In the genomic region with DNA sequence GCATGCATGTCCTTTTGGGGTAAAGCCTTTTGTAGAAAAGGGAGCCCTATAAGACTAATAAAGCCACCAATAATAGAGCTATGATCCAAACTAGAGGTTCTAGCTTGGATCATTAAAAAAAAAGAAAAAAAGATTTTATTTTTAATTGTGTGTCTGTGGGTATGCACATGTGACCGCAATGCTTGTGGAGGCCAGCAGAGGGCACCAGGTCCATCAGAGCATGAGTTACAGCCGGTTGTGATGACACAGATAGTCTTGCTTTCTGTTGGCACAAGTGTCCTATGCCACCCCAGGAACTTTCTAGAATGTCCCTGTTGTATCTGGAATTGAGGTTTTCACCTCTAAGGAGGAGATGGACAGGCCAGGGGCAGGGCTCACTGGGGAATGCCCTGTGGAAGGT, we compare ENCODE assay signal across 13 mouse cellular contexts. TPM values are rescaled to one million over a fixed set of nuclear protein-coding genes. Genes with fewer than 3 reads are reported as not detected.
DNase-seq lines count a peak whose midpoint lies in the region; ATAC-seq and TF ChIP-seq lines count a peak whose summit lies in the region.
"Had no signal": no experiment of that assay in that cellular context is flagged by ENCODE, and none has a peak within 500 bp of the region (broad histone marks: within the 10 kb centered on the region; RNA-seq: fewer than 3 reads in every experiment).

No protein-coding gene starts in this region.

- H3K4me3 ChIP-seq in lung, adult 2 months (replicated peaks; ENCODE audit: extremely low read depth, low read depth, low read length) = no peak overlapping the region
- H3K4me3 ChIP-seq in MEL (ENCODE audit: control insufficient read depth in 1 of 2, insufficient read depth in 1 of 2, low read depth in 2 of 2, low read length in 2 of 2) = no peak overlapping the region
- H3K4me3 ChIP-seq in forebrain, embryonic 14.5 days (ENCODE audit: low read depth, low read length) = no peak overlapping the region

- H3K79me2 ChIP-seq in MEL (ENCODE audit: control insufficient read depth, insufficient read depth, low read length, poor library complexity) = peaks cover 55% of the 10 kb centered on the region

- no peak overlapping the region for H3K9ac ChIP-seq in MEL (ENCODE audit: control insufficient read depth, low read depth, low read length, poor library complexity, severe bottlenecking)
- H3K9ac ChIP-seq in forebrain, embryonic 14.5 days (ENCODE audit: low read length) = no peak overlapping the region

- H3K36me3 ChIP-seq in MEL (ENCODE audit: control insufficient read depth in 1 of 2, insufficient read depth in 2 of 2, low read length in 2 of 2) = peaks cover 3 to 13% of the 10 kb centered on the region in 2 experiments
- peaks cover 9% of the 10 kb centered on the region; the same call in 1 of the 2 replicates for H3K36me3 ChIP-seq in forebrain, embryonic 14.5 days (ENCODE audit: control insufficient read depth, insufficient read depth, low read length)

- no peaks in the 10 kb centered on the region for H3K27me3 ChIP-seq in MEL (ENCODE audit: control insufficient read depth in 1 of 2, insufficient read depth in 2 of 2, low read length in 2 of 2)
- peaks cover 7% of the 10 kb centered on the region; the same call in 1 of the 2 replicates for H3K27me3 ChIP-seq in forebrain, embryonic 14.5 days (replicated peaks; ENCODE audit: control insufficient read depth, insufficient read depth, low read length)

- DNase-seq in CD4-positive, CD25-positive, alpha-beta regulatory T cell, adult 2 months (ENCODE audit: low read depth, low spot score) = peak; percentile 73
- no peak for DNase-seq in lung, adult 2 months
- no peak for DNase-seq in lung, postnatal 14 days
- peak; percentile 67 for DNase-seq in MEL (ENCODE audit: low read depth, low spot score)
- peak; percentile 40 for DNase-seq in lung, postnatal 36 days
- no peak for DNase-seq in right cerebral cortex, postnatal 14 days
- DNase-seq in forebrain, embryonic 14.5 days (ENCODE audit: low spot score) = no peak
- DNase-seq: adrenal gland, postnatal 10 days; cerebellum, postnatal 10 days had no signal

- H3K4me2 ChIP-seq in forebrain, embryonic 14.5 days (ENCODE audit: low read length) = no peak overlapping the region

- peak; percentile 58 for TF ChIP-seq CTCF in lung, adult 2 months (IDR thresholded peaks at IDR 0.05; ENCODE audit: insufficient read depth, low read length)
- peak; percentile 60 to 71 (median 61) for TF ChIP-seq CTCF in MEL (IDR thresholded peaks at IDR 0.05 in 2 of 3, conservative IDR thresholded peaks at IDR 0.05 in 1 of 3; ENCODE audit: control insufficient read depth in 1 of 3, insufficient read depth in 1 of 3, low read depth in 2 of 3, low read length in 3 of 3, poor library complexity in 1 of 3, severe bottlenecking in 1 of 3)

- no peak for TF ChIP-seq RAD21 in MEL (IDR thresholded peaks at IDR 0.05; ENCODE audit: low read depth, low read length)

- 95% methylated on average over 2 of the region's 2 CpGs for WGBS in lung, adult 2 months
- 95% methylated on average over 2 of the region's 2 CpGs for WGBS in forebrain, embryonic 14.5 days

- no peak for ATAC-seq in CD4-positive, CD25-positive, alpha-beta regulatory T cell, adult 4 months
- ATAC-seq in forebrain, embryonic 14.5 days = no peak

- no peaks in the 10 kb centered on the region for H3K9me3 ChIP-seq in MEL (replicated peaks; ENCODE audit: insufficient read depth, low read length)
- no peaks in the 10 kb centered on the region for H3K9me3 ChIP-seq in forebrain, embryonic 14.5 days (replicated peaks; ENCODE audit: control insufficient read depth, low read length)

- H3K4me1 ChIP-seq in lung, adult 2 months (ENCODE audit: control insufficient read depth, insufficient read depth, low read length) = peaks cover 14% of the 10 kb centered on the region
- peaks cover 4 to 14% of the 10 kb centered on the region in 2 experiments; a peak in 3 of 4 replicates for H3K4me1 ChIP-seq in MEL (ENCODE audit: control insufficient read depth in 1 of 2, insufficient read depth in 2 of 2, low read length in 2 of 2)
- H3K4me1 ChIP-seq in forebrain, embryonic 14.5 days (ENCODE audit: control insufficient read depth, insufficient read depth, low read length) = 0 out of 2 replicates have a peak, but pooled peaks cover 2% of the 10 kb centered on the region

- TF ChIP-seq POLR2A in lung, adult 2 months (IDR thresholded peaks at IDR 0.05; ENCODE audit: borderline replicate concordance, extremely low read depth, low read depth, low read length) = no peak
- TF ChIP-seq POLR2A in MEL (IDR thresholded peaks at IDR 0.05; ENCODE audit: control insufficient read depth in 1 of 2, insufficient read depth in 1 of 2, low read depth in 1 of 2, low read length in 2 of 2, poor library complexity in 1 of 2) = no peak

- no peak overlapping the region for H3K27ac ChIP-seq in MEL (ENCODE audit: control insufficient read depth, low read depth, low read length)
- H3K27ac ChIP-seq in forebrain, embryonic 14.5 days (ENCODE audit: low read depth, low read length) = no peak overlapping the region

- TF ChIP-seq EP300 in MEL (IDR thresholded peaks at IDR 0.05; ENCODE audit: low read depth in 1 of 2, low read length in 2 of 2) = no peak

TF ChIP-seq in MEL, 35 proteins besides CTCF, POLR2A, EP300 and RAD21 (continues in another document):
- TF ChIP-seq GATA1 (IDR thresholded peaks at IDR 0.05; ENCODE audit: low read depth, low read length) (no peak), USF1 (IDR thresholded peaks at IDR 0.05; ENCODE audit: low read depth, low read length) (peak; percentile 72), POLR2AphosphoS5 (IDR thresholded peaks at IDR 0.05; ENCODE audit: borderline replicate concordance, low read depth, low read length) (no peak), ZNF384 (IDR thresholded peaks at IDR 0.05; ENCODE audit: low read depth, low read length) (no peak), SIN3A (IDR thresholded peaks at IDR 0.05; ENCODE audit: low read length) (no peak), JUND (IDR thresholded peaks at IDR 0.05; ENCODE audit: low read depth, low read length) (no peak), GABPA (IDR thresholded peaks at IDR 0.05; ENCODE audit: low read depth, low read length) (no peak), MAX (IDR thresholded peaks at IDR 0.05; ENCODE audit: low read length) (0 out of 2 replicates have a peak, but pooled peaks have one; percentile 34), NRF1 (IDR thresholded peaks at IDR 0.05; ENCODE audit: insufficient read depth, low read depth, low read length, poor library complexity, severe bottlenecking) (no peak), BHLHE40 (IDR thresholded peaks at IDR 0.05; ENCODE audit: borderline replicate concordance, low read depth, low read length) (no peak), HCFC1 (IDR thresholded peaks at IDR 0.05; ENCODE audit: low read depth, low read length) (no peak), RCOR1 (IDR thresholded peaks at IDR 0.05; ENCODE audit: low read depth, low read length) (no peak), MYC (IDR thresholded peaks at IDR 0.05; ENCODE audit: low read depth, low read length) (0 out of 2 replicates have a peak, but pooled peaks have one; percentile 53), UBTF (IDR thresholded peaks at IDR 0.05; ENCODE audit: borderline replicate concordance, insufficient read depth, low read depth, low read length) (no peak), MXI1 (IDR thresholded peaks at IDR 0.05; ENCODE audit: low read depth, low read length) (no peak), ZMIZ1 (IDR thresholded peaks at IDR 0.05; ENCODE audit: low read depth, low read length) (no peak)

RNA-seq across cellular contexts. Expression of gene Arpc1b, which starts 5.4 kb away (rescaled TPM):
- polyA plus RNA-seq in CD4-positive, CD25-positive, alpha-beta regulatory T cell, adult 4 months (2017; shearing (Covaris generic)) = 1,000 to 10,000 TPM in 1 of 2 experiments, 100 to 1,000 TPM in 1; 777 to 1,415 TPM
- polyA plus RNA-seq in lung, adult 2 months (2012; rRNA removed) = 492 and 519 TPM in 2 replicates
- 432 and 582 TPM in 2 replicates for total RNA-seq in MEL (2012; rRNA removed)
- 100 to 1,000 TPM; 143 to 708 TPM for polyA plus RNA-seq in MEL (2012; ENCODE audit: insufficient read depth in 1 of 2, insufficient read length in 2 of 2, low read depth in 1 of 2, low replicate concordance in 2 of 2, missing spikeins in 1 of 2)
- polyA plus RNA-seq in forebrain, embryonic 14.5 days (2014; fragmentation: Nextera tagmentation; extraction: Ambion mirVana) = 48.8 and 50.3 TPM in 2 replicates

RNA-seq across cellular contexts. Expression of gene Pdap1, which starts 20.7 kb away (rescaled TPM):
- 10 to 100 TPM; 31.1 to 50.9 TPM for polyA plus RNA-seq in CD4-positive, CD25-positive, alpha-beta regulatory T cell, adult 4 months (2017; shearing (Covaris generic))
- 18.4 and 23.4 TPM in 2 replicates for polyA plus RNA-seq in lung, adult 2 months (2012; rRNA removed)
- total RNA-seq in MEL (2012; rRNA removed) = 104 and 106 TPM in 2 replicates
- 100 to 1,000 TPM in 1 of 2 experiments, not detected in 1; 301 TPM for polyA plus RNA-seq in MEL (2012; ENCODE audit: insufficient read depth in 1 of 2, insufficient read length in 2 of 2, low read depth in 1 of 2, low replicate concordance in 2 of 2, missing spikeins in 1 of 2)
- polyA plus RNA-seq in forebrain, embryonic 14.5 days (2014; fragmentation: Nextera tagmentation; extraction: Ambion mirVana) = 98.8 and 102 TPM in 2 replicates

RNA-seq across cellular contexts. Expression of gene Bud31, which starts 20.8 kb away (rescaled TPM):
- 100 to 1,000 TPM; 105 to 106 TPM for polyA plus RNA-seq in CD4-positive, CD25-positive, alpha-beta regulatory T cell, adult 4 months (2017; shearing (Covaris generic))
- 33.1 and 33.9 TPM in 2 replicates for polyA plus RNA-seq in lung, adult 2 months (2012; rRNA removed)
- 203 and 207 TPM in 2 replicates for total RNA-seq in MEL (2012; rRNA removed)
- 100 to 1,000 TPM in 1 of 2 experiments, not detected in 1; 193 TPM for polyA plus RNA-seq in MEL (2012; ENCODE audit: insufficient read depth in 1 of 2, insufficient read length in 2 of 2, low read depth in 1 of 2, low replicate concordance in 2 of 2, missing spikeins in 1 of 2)
- 226 and 245 TPM in 2 replicates for polyA plus RNA-seq in forebrain, embryonic 14.5 days (2014; fragmentation: Nextera tagmentation; extraction: Ambion mirVana)

RNA-seq across cellular contexts. Expression of gene Kpna7, which starts 35.6 kb away (rescaled TPM):
- not detected for polyA plus RNA-seq in CD4-positive, CD25-positive, alpha-beta regulatory T cell, adult 4 months (2017; shearing (Covaris generic))
- not detected in 2 replicates for polyA plus RNA-seq in lung, adult 2 months (2012; rRNA removed)
- total RNA-seq in MEL (2012; rRNA removed) = 0.35 and 2.5 TPM in 2 replicates
- 1 to 10 TPM in 1 of 2 experiments, not detected in 1; 2.2 TPM for polyA plus RNA-seq in MEL (2012; ENCODE audit: insufficient read depth in 1 of 2, insufficient read length in 2 of 2, low read depth in 1 of 2, low replicate concordance in 2 of 2, missing spikeins in 1 of 2)
- polyA plus RNA-seq in forebrain, embryonic 14.5 days (2014; fragmentation: Nextera tagmentation; extraction: Ambion mirVana) = not detected in 2 replicates
- total RNA-seq: adrenal gland, postnatal 10 days; left cerebral cortex, postnatal 14 days; megakaryocyte-erythroid progenitor cell, adult 5-6 weeks had no signal
- polyA plus RNA-seq: intestine, embryonic 14.5 days had no signal

RNA-seq across cellular contexts. Expression of gene Arpc1a, which starts 35.8 kb away (rescaled TPM):
- 100 to 1,000 TPM in 1 of 2 experiments, 10 to 100 TPM in 1; 95.9 to 105 TPM for polyA plus RNA-seq in CD4-positive, CD25-positive, alpha-beta regulatory T cell, adult 4 months (2017; shearing (Covaris generic))
- 117 and 135 TPM in 2 replicates for polyA plus RNA-seq in lung, adult 2 months (2012; rRNA removed)
- 85.8 and 96.9 TPM in 2 replicates for total RNA-seq in MEL (2012; rRNA removed)
- polyA plus RNA-seq in MEL (2012; ENCODE audit: insufficient read depth in 1 of 2, insufficient read length in 2 of 2, low read depth in 1 of 2, low replicate concordance in 2 of 2, missing spikeins in 1 of 2) = 100 to 1,000 TPM; 187 to 306 TPM
- 241 and 263 TPM in 2 replicates for polyA plus RNA-seq in forebrain, embryonic 14.5 days (2014; fragmentation: Nextera tagmentation; extraction: Ambion mirVana)

Comparison
In these comparisons a context has a peak if more than half of its experiments do, and no peak if none do; other contexts are left out.
1. DNase-seq: peak in CD4-positive, CD25-positive, alpha-beta regulatory T cell, adult 2 months (single experiment), MEL (single experiment) and lung, postnatal 36 days (single experiment); none in lung, adult 2 months (single experiment), lung, postnatal 14 days (single experiment), right cerebral cortex, postnatal 14 days (single experiment) and forebrain, embryonic 14.5 days (single experiment).